Mouse (Mus musculus) brown adipose tissue, adult 24 weeks (tissue): ENCODE measurements around the gene Lpp. TPM values are rescaled to one million over a fixed set of nuclear protein-coding genes. Genes with fewer than 3 reads are reported as not detected.

Source experiments
- H3K27ac ChIP-seq: fragments of 200-500 bp; replicated peaks from 2 replicates; pipeline ENCODE4 v1.5.1; 2012; ENCODE audit warnings: low read depth, mild to moderate bottlenecking, low read length
- H3K4me1 ChIP-seq: fragments of 200-500 bp; 2 replicates; pipeline ENCODE4 v1.6.1; 2012; ENCODE audit warnings: low read length, mixed read lengths; ENCODE audit not compliant: control insufficient read depth, insufficient read depth, insufficient read length
- H3K4me3 ChIP-seq: fragments of 200-500 bp; 2 replicates; pipeline ENCODE4 v1.5.1; 2012; ENCODE audit warnings: low read depth, mild to moderate bottlenecking, low read length, moderate library complexity; ENCODE audit not compliant: insufficient read depth
- polyA plus RNA-seq: library from polyadenylated mRNA; stranded (reverse); fragments of >200 nt; gene quantifications from 2 replicates; pipeline ENCODE4 v1.2.4, GENCODE M21; 2012; ENCODE audit not compliant: missing spikeins, insufficient read depth, insufficient read length

Gene Lpp
- polyA plus RNA-seq, 1 experiment: 6.7 TPM

GRCm38 (mm10) chr16:25029548-25029947 is 636.2 kb downstream of the Lpp start:
- H3K4me3 ChIP-seq: no peak overlapping the region
- no peak overlapping the region for H3K27ac ChIP-seq
- no peaks in the 10 kb centered on the region for H3K4me1 ChIP-seq

- Histone ChIP-seq H3K4me1 (0 out of 2 replicates have a peak, but pooled peaks cover 2% of the 10 kb centered on the region), H3K4me3 (no peak overlapping the region)
These were observed 644.1 kb downstream of the Lpp start for GRCm38 (mm10) chr16:25037361-25037760.

GRCm38 (mm10) chr16:25038529-25038928 is 645.2 kb downstream of the Lpp start:
- H3K4me3 ChIP-seq: no peak overlapping the region
- H3K4me1 ChIP-seq: 0 out of 2 replicates have a peak, but pooled peaks cover 2% of the 10 kb centered on the region
- no peak overlapping the region for H3K27ac ChIP-seq

More at GRCm38 (mm10) chr16:25037361-25037760, 644.1 kb downstream of the Lpp start:
- no peak overlapping the region for H3K27ac ChIP-seq

- H3K4me1 ChIP-seq: 0 out of 2 replicates have a peak, but pooled peaks cover 2% of the 10 kb centered on the region
- H3K27ac ChIP-seq: no peak overlapping the region
- no peak overlapping the region for H3K4me3 ChIP-seq
These were observed 646.6 kb downstream of the Lpp start for GRCm38 (mm10) chr16:25039904-25040303.

- H3K4me3 ChIP-seq: peak overlapping the region; percentile 28; the same call in 1 of the 2 replicates
- 0 out of 2 replicates have a peak, but pooled peaks cover 2% of the 10 kb centered on the region for H3K4me1 ChIP-seq
- H3K27ac ChIP-seq: peak overlapping the region; percentile 72
These were observed 647.9 kb downstream of the Lpp start for GRCm38 (mm10) chr16:25041165-25041564.

- Histone ChIP-seq H3K4me1 (0 out of 2 replicates have a peak, but pooled peaks cover 2% of the 10 kb centered on the region), H3K27ac (peak overlapping the region; percentile 64), H3K4me3 (no peak overlapping the region)
These were observed 648.7 kb downstream of the Lpp start for GRCm38 (mm10) chr16:25041855-25042529.
